Mouse (Mus musculus): Measurements from ENCODE around the gene Tmem132c. TPM values are rescaled to one million over a fixed set of nuclear protein-coding genes. Genes with fewer than 3 reads are reported as not detected.

Tmem132c gene
- polyA plus RNA-seq, 1 experiment, result 0.04 TPM

DNA sequence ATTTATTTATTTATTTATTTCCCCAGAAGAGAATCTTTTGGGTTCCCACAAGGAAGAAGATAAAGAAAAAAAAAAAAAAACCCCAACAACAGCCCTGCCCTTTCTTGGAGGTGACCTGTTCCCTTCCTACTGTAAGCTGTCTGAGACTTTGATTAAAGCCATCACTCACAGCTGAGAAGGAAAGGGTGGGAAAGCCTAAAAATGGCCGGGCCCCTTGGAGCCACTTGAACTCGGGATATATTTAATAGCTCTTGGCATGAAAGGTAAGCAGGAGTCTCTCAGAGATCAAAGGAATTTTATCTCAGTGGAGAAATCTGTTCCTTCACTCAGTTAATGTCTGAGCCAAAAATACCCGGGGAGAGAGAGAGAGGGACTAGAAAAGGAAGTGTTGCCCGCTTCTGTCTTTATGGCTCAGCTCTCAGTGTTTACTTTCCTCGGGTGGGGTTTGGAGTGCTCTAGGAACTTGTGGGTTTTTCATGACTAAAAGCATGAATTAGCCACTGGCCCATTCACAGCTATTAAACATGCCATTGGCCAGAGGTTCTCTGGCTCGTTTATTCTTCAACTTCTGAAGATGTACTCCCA lies 41.0 kb downstream of the Tmem132c start:
- Histone ChIP-seq H3K4me1 (ENCODE audit: control insufficient read depth, insufficient read depth, insufficient read length, low read length) (no peaks in the 10 kb centered on the region), H3K27ac (ENCODE audit: insufficient read depth, low read depth, low read length) (no peak overlapping the region), H3K36me3 (ENCODE audit: control insufficient read depth, insufficient read depth, low read length) (no peaks in the 10 kb centered on the region), H3K4me3 (ENCODE audit: low read depth, low read length) (no peak overlapping the region), H3K27me3 (ENCODE audit: control insufficient read depth, insufficient read depth, low read length) (no peaks in the 10 kb centered on the region)
- WGBS, result 8% methylated on average over 6 of the region's 6 CpGs
- TF ChIP-seq CTCF (IDR thresholded peaks at IDR 0.05; ENCODE audit: extremely low read depth, insufficient read length, insufficient replicate concordance, low read depth, low read length) (no peak), POLR2A (IDR thresholded peaks at IDR 0.05; ENCODE audit: low read depth, low read length) (no peak)

DNA sequence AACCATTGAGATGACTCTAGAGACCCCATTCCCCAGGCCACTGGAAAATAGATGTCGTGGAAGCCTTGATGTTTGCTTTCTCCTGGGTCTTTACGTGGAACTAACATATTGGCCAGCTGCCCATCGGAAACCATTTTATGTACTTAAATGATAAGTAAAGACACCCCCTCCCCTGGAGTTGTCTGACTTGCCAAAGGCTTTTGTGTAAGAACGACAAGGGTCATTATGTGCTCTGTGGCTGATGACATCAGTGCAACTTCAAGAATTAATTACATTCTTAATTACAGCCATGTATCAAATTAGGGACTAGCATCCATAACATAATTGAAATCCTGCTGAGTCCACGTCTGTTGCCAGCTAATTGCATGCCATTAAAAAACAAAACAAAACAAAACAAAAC lies 45.3 kb downstream of the Tmem132c start:
- no peak overlapping the region for H3K27ac ChIP-seq (ENCODE audit: insufficient read depth, low read depth, low read length)
- no peak overlapping the region for H3K4me3 ChIP-seq (ENCODE audit: low read depth, low read length)
- 65% methylated on average over 5 of the region's 5 CpGs for WGBS
- no peaks in the 10 kb centered on the region for H3K36me3 ChIP-seq (ENCODE audit: control insufficient read depth, insufficient read depth, low read length)
- H3K27me3 ChIP-seq (ENCODE audit: control insufficient read depth, insufficient read depth, low read length), result no peaks in the 10 kb centered on the region
- no peaks in the 10 kb centered on the region for H3K4me1 ChIP-seq (ENCODE audit: control insufficient read depth, insufficient read depth, insufficient read length, low read length)
- TF ChIP-seq POLR2A (IDR thresholded peaks at IDR 0.05; ENCODE audit: low read depth, low read length) (no peak), CTCF (IDR thresholded peaks at IDR 0.05; ENCODE audit: extremely low read depth, insufficient read length, insufficient replicate concordance, low read depth, low read length) (no peak)

DNA sequence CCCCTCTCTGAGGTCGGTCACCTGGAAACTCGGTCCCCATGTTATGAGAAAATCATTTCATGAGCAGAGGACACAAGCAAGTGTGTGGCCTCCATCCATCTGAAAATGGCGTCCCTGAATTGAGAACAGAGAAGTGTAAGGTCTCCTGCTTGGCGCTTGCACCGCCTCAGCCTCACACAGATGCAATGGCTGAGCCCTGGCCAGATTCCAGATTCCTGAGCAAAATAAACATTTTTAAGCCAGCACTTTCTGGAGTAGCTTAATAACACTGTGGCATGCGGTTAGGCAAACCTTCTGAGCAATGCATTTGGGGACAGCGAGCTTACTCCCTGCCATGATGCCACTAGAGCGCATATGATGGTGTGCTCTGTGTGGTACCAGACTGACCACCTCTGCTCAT lies 48.1 kb downstream of the Tmem132c start:
- no peaks in the 10 kb centered on the region for H3K27me3 ChIP-seq (ENCODE audit: control insufficient read depth, insufficient read depth, low read length)
- no peak overlapping the region for H3K27ac ChIP-seq (ENCODE audit: insufficient read depth, low read depth, low read length)
- 89% methylated on average over 8 of the region's 8 CpGs for WGBS
- no peaks in the 10 kb centered on the region for H3K36me3 ChIP-seq (ENCODE audit: control insufficient read depth, insufficient read depth, low read length)
- no peaks in the 10 kb centered on the region for H3K4me1 ChIP-seq (ENCODE audit: control insufficient read depth, insufficient read depth, insufficient read length, low read length)
- H3K4me3 ChIP-seq (ENCODE audit: low read depth, low read length), result no peak overlapping the region
- TF ChIP-seq CTCF (IDR thresholded peaks at IDR 0.05; ENCODE audit: extremely low read depth, insufficient read length, insufficient replicate concordance, low read depth, low read length) (no peak), POLR2A (IDR thresholded peaks at IDR 0.05; ENCODE audit: low read depth, low read length) (no peak)

DNA sequence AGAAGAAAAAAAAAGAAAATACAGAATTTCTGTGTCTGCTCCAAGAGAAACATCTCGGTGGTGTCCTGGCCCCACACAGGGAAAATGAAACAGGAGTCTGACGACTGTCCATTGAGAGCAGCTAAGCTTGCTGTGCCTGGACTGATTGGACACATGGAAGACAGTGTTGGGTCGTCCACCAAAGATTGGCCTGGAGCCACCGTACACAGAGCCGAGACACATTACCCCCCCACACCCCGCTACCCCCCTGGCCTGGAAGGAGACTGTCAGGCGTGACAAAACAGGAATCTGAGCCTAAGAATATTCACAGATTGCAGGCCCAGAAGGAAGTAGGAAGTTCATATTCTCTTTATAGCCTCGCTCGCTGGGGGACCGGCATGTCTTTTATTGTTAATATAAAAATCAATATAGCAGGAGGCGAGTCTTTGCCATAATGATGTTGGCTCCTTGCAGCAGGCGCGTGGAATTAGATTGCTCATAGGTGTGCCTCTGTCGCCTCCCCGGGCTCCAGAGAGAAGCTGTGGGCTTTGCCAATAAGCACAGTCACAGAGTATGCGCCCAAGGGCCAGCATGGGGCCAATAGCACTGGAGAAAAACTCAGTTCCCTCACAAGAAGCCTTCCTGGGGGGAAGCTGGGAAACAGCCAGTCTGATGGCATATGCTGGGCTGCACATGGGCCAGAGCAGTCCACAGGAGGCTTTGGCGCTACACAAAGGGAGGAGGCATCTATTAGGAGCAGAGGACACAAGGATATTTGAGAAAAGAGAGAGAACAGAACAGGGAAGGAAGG lies 49.0 kb downstream of the Tmem132c start:
- no peak overlapping the region for H3K27ac ChIP-seq (ENCODE audit: insufficient read depth, low read depth, low read length)
- 39% methylated on average over 17 of the region's 17 CpGs for WGBS
- TF ChIP-seq POLR2A (IDR thresholded peaks at IDR 0.05; ENCODE audit: low read depth, low read length) (no peak), CTCF (IDR thresholded peaks at IDR 0.05; ENCODE audit: extremely low read depth, insufficient read length, insufficient replicate concordance, low read depth, low read length) (no peak)
- no peak overlapping the region for H3K4me3 ChIP-seq (ENCODE audit: low read depth, low read length)
- no peaks in the 10 kb centered on the region for H3K4me1 ChIP-seq (ENCODE audit: control insufficient read depth, insufficient read depth, insufficient read length, low read length)
- no peaks in the 10 kb centered on the region for H3K36me3 ChIP-seq (ENCODE audit: control insufficient read depth, insufficient read depth, low read length)
- H3K27me3 ChIP-seq (ENCODE audit: control insufficient read depth, insufficient read depth, low read length), result no peaks in the 10 kb centered on the region

DNA sequence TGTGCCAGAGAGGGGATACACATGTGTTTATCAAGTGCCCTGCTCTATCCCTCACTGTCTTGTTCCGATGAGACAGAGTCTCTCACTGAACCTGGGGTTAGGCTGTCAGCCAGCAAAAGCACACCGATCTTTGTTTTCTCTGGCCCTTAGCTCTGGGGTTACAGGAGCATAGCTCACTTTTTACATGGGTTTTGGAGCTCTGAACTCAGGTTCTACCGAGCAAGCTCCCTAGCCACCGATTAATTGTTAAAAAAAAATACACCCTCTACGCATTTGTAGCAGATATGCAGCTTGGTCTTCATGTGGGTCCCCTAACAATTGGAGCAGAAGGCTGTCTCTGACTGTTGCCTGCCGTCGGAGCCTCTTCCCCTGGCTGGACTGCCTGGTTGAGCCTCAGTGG lies 50.0 kb downstream of the Tmem132c start:
- 83% methylated on average over 7 of the region's 7 CpGs for WGBS
- H3K27ac ChIP-seq (ENCODE audit: insufficient read depth, low read depth, low read length), result no peak overlapping the region
- H3K36me3 ChIP-seq (ENCODE audit: control insufficient read depth, insufficient read depth, low read length), result no peaks in the 10 kb centered on the region
- no peaks in the 10 kb centered on the region for H3K4me1 ChIP-seq (ENCODE audit: control insufficient read depth, insufficient read depth, insufficient read length, low read length)
- H3K4me3 ChIP-seq (ENCODE audit: low read depth, low read length), result no peak overlapping the region
- H3K27me3 ChIP-seq (ENCODE audit: control insufficient read depth, insufficient read depth, low read length), result no peaks in the 10 kb centered on the region
- TF ChIP-seq CTCF (IDR thresholded peaks at IDR 0.05; ENCODE audit: extremely low read depth, insufficient read length, insufficient replicate concordance, low read depth, low read length) (no peak), POLR2A (IDR thresholded peaks at IDR 0.05; ENCODE audit: low read depth, low read length) (no peak)

DNA sequence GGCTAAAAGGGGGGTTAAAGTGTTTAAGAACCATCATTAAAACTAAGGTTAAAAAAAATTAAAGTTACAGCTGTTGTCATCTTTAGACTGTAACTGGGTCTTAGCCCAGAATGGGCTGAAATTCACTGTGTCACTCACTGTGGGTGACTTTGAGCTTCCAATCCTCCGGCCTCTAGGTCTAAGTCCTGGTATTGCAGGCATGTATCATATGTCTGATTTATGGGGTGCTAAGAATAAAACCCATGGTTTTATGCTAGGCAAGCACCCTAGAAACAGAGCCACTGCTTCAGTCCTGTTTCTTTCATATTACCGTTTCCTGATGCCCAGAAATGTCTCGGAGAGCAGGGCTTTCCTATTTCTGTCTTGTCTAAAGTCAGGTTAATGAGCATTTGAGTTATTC lies 52.1 kb downstream of the Tmem132c start:
- no peaks in the 10 kb centered on the region for H3K36me3 ChIP-seq (ENCODE audit: control insufficient read depth, insufficient read depth, low read length)
- H3K4me3 ChIP-seq (ENCODE audit: low read depth, low read length), result no peak overlapping the region
- TF ChIP-seq POLR2A (IDR thresholded peaks at IDR 0.05; ENCODE audit: low read depth, low read length) (no peak), CTCF (IDR thresholded peaks at IDR 0.05; ENCODE audit: extremely low read depth, insufficient read length, insufficient replicate concordance, low read depth, low read length) (no peak)
- H3K4me1 ChIP-seq (ENCODE audit: control insufficient read depth, insufficient read depth, insufficient read length, low read length), result no peaks in the 10 kb centered on the region
- 90% methylated on average over 3 of the region's 3 CpGs for WGBS
- no peak overlapping the region for H3K27ac ChIP-seq (ENCODE audit: insufficient read depth, low read depth, low read length)
- H3K27me3 ChIP-seq (ENCODE audit: control insufficient read depth, insufficient read depth, low read length), result no peaks in the 10 kb centered on the region

DNA sequence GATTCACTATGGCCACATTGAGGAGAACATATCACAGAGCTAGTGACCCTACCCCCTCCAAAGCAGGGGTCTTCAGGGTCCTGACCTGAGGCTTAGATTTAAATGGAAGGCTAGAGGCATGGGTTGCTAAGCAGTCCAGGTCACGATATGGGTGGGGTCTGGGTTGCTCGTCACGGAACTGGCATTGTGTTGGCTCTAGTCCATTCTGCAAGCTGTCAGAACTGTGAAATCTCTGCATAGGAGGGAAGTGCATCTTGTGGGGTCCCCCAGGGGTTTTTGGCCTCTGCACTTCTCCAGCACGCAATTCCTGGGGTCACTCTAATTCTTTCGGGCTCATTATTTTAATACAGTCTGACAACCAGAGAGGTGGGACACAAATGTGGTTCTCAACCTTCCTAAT lies 55.9 kb downstream of the Tmem132c start:
- no peaks in the 10 kb centered on the region for H3K4me1 ChIP-seq (ENCODE audit: control insufficient read depth, insufficient read depth, insufficient read length, low read length)
- TF ChIP-seq CTCF (IDR thresholded peaks at IDR 0.05; ENCODE audit: extremely low read depth, insufficient read length, insufficient replicate concordance, low read depth, low read length) (no peak), POLR2A (IDR thresholded peaks at IDR 0.05; ENCODE audit: low read depth, low read length) (no peak)
- H3K27me3 ChIP-seq (ENCODE audit: control insufficient read depth, insufficient read depth, low read length), result no peaks in the 10 kb centered on the region
- no peak overlapping the region for H3K4me3 ChIP-seq (ENCODE audit: low read depth, low read length)
- no peaks in the 10 kb centered on the region for H3K36me3 ChIP-seq (ENCODE audit: control insufficient read depth, insufficient read depth, low read length)
- no peak overlapping the region for H3K27ac ChIP-seq (ENCODE audit: insufficient read depth, low read depth, low read length)
- WGBS, result 78% methylated on average over 5 of the region's 5 CpGs

All from small intestine, adult 2 months (tissue).